Mouse (Mus musculus) liver, adult 2 months (tissue): Measurements from ENCODE around the gene Tubal3. TPM values are rescaled to one million over a fixed set of nuclear protein-coding genes. Genes with fewer than 3 reads are reported as not detected.
A peak's percentile ranks its signal among the peaks of the same experiment; 100 is the strongest.

Experiments used
- DNase-seq: peaks from one replicate; pipeline ENCODE4 v3.0.0-alpha.2; 2011; ENCODE audit warnings: low read depth, low spot score; ENCODE audit errors: extremely low read depth
- H3K27ac ChIP-seq: fragments of 200-500 bp; replicated peaks from 2 replicates; pipeline ENCODE4 v1.5.1; 2012; ENCODE audit warnings: low read depth, mild to moderate bottlenecking, control low read depth, inconsistent platforms, low read length; ENCODE audit not compliant: insufficient read depth
- H3K27me3 ChIP-seq: fragments of 200-500 bp; 2 replicates; pipeline ENCODE4 v1.6.1; 2012; ENCODE audit warnings: mild to moderate bottlenecking, moderate library complexity, low read length, inconsistent platforms; ENCODE audit not compliant: control insufficient read depth, insufficient read depth
- H3K36me3 ChIP-seq: fragments of 200-500 bp; 2 replicates; pipeline ENCODE4 v1.6.1; 2012; ENCODE audit warnings: low read length, inconsistent platforms; ENCODE audit not compliant: control insufficient read depth, insufficient read depth
- H3K4me1 ChIP-seq: fragments of 200-500 bp; 2 replicates; pipeline ENCODE4 v1.6.1; 2011; ENCODE audit warnings: low read length; ENCODE audit not compliant: control insufficient read depth, insufficient read depth
- H3K4me3 ChIP-seq: fragments of 200-500 bp; 2 replicates; pipeline ENCODE4 v1.5.1; 2011; ENCODE audit warnings: low read depth, mild to moderate bottlenecking, control low read depth, low read length, moderate library complexity; ENCODE audit not compliant: insufficient read depth
- H3K79me2 ChIP-seq: fragments of 200-500 bp; 2 replicates; pipeline ENCODE4 v1.6.1; 2012; ENCODE audit warnings: inconsistent platforms, mild to moderate bottlenecking, low read length, moderate library complexity; ENCODE audit not compliant: control insufficient read depth, insufficient read depth
- H3K9ac ChIP-seq: fragments of 200-500 bp; 2 replicates; pipeline ENCODE4 v1.6.1; 2012; ENCODE audit warnings: low read depth, mild to moderate bottlenecking, control low read depth, inconsistent platforms, low read length
- CTCF ChIP-seq: fragments of 200-500 bp; IDR thresholded peaks from 2 replicates; pipeline ENCODE4 v1.5.1; 2011; ENCODE audit warnings: low read depth, low read length, control low read depth
- POLR2A ChIP-seq: fragments of 200-500 bp; IDR thresholded peaks from 2 replicates; pipeline ENCODE4 v1.6.1; 2011; ENCODE audit warnings: low read length, control low read depth; ENCODE audit not compliant: insufficient read depth; ENCODE audit errors: extremely low read depth
- WGBS: fragments of 180-500 bp; shearing (Covaris S2); methylation state at CpG from one replicate; pipeline ENCODE4 v1.1.7; 2018; 5-methylcytosine and 5-hydroxymethylcytosine counted together
- polyA plus RNA-seq: library from polyadenylated mRNA; depleted of rRNA; stranded (reverse); fragments of >200 nt; gene quantifications from 2 replicates; pipeline ENCODE4 v1.2.3, GENCODE M21; 2012
- total RNA-seq: library from RNA; depleted of rRNA; stranded (reverse); fragments of >200 nt; gene quantifications from 2 replicates; pipeline ENCODE4 v1.2.3, GENCODE M21; 2014

Gene Tubal3
- total and polyA plus RNA-seq, 2 experiments = not detected

GRCm38 (mm10) chr13:3886663-3887062 lies 31.4 kb upstream of the Tubal3 start:
- no peak for DNase-seq
- TF ChIP-seq CTCF = no peak
- no peak for TF ChIP-seq POLR2A
- 89% methylated on average over 7 of the region's 7 CpGs for WGBS
- no peak overlapping the region for H3K27ac ChIP-seq
- no peak overlapping the region for H3K9ac ChIP-seq
- H3K4me3 ChIP-seq = no peak overlapping the region
- H3K27me3 ChIP-seq = no peaks in the 10 kb centered on the region
- H3K36me3 ChIP-seq = peaks cover 59% of the 10 kb centered on the region
- peaks cover 7% of the 10 kb centered on the region for H3K79me2 ChIP-seq
- H3K4me1 ChIP-seq = peaks cover 9% of the 10 kb centered on the region

GRCm38 (mm10) chr13:3889111-3889510 lies 29.0 kb upstream of the Tubal3 start:
- H3K27me3 ChIP-seq = no peaks in the 10 kb centered on the region
- H3K36me3 ChIP-seq = peaks cover 46% of the 10 kb centered on the region
- peaks cover 9% of the 10 kb centered on the region for H3K4me1 ChIP-seq
- DNase-seq = peak; percentile 85
- H3K27ac ChIP-seq = 0 out of 2 replicates have a peak overlapping the region, but pooled peaks have one; percentile 15
- peaks cover 7% of the 10 kb centered on the region for H3K79me2 ChIP-seq
- H3K4me3 ChIP-seq = no peak overlapping the region
- no peak for TF ChIP-seq POLR2A
- TF ChIP-seq CTCF = no peak
- 52% methylated on average over 3 of the region's 3 CpGs for WGBS
- no peak overlapping the region for H3K9ac ChIP-seq

- Histone ChIP-seq H3K4me3 (peak overlapping the region; percentile 30), H3K4me1 (peaks cover 9% of the 10 kb centered on the region), H3K36me3 (peaks cover 40% of the 10 kb centered on the region), H3K9ac (peak overlapping the region; percentile 77), H3K27ac (peak overlapping the region; percentile 80), H3K79me2 (peaks cover 7% of the 10 kb centered on the region), H3K27me3 (no peaks in the 10 kb centered on the region)
- WGBS = 18% methylated on average over 8 of the region's 8 CpGs
- TF ChIP-seq CTCF = no peak
- TF ChIP-seq POLR2A = no peak
- DNase-seq = peak; percentile 52
These were observed 28.0 kb upstream of the Tubal3 start for GRCm38 (mm10) chr13:3890061-3890460.

DNA sequence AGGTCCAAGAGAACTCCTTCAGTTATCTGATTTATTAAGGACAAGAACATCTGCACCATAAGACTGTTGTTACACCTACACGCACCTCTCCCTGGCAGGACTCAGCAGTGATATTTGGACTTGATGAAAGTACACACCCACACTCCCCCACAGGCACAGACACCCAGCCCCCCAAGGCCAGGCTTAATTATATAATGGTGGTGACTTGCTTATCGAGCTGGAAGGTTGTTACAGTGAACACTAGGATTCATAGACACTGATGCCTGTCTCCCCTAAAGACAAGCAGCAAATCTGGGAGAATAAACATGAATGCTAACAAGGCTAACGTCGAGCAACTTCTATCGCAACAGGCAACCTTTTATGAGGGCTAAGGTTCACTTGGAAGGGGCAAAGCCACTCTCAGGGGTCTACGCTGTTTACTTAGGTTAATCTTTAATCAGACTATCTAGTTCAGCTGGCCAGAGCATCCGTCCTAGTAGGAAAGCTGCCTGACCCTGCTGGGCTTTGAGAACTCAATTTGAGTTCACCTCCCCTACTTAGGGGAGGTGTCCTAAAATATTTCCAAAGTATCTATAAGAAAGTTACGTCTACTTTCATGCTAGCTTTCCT lies 26.5 kb upstream of the Tubal3 start:
- H3K27me3 ChIP-seq = no peaks in the 10 kb centered on the region
- peak overlapping the region; percentile 47 for H3K9ac ChIP-seq
- H3K79me2 ChIP-seq = peaks cover 7% of the 10 kb centered on the region
- WGBS = 25% methylated on average over 8 of the region's 8 CpGs
- no peak for TF ChIP-seq CTCF
- TF ChIP-seq POLR2A = no peak
- peaks cover 14% of the 10 kb centered on the region for H3K4me1 ChIP-seq
- peak overlapping the region; percentile 78 for H3K4me3 ChIP-seq
- DNase-seq = peak; percentile 98
- H3K36me3 ChIP-seq = peaks cover 25% of the 10 kb centered on the region
- H3K27ac ChIP-seq = peak overlapping the region; percentile 91

DNA sequence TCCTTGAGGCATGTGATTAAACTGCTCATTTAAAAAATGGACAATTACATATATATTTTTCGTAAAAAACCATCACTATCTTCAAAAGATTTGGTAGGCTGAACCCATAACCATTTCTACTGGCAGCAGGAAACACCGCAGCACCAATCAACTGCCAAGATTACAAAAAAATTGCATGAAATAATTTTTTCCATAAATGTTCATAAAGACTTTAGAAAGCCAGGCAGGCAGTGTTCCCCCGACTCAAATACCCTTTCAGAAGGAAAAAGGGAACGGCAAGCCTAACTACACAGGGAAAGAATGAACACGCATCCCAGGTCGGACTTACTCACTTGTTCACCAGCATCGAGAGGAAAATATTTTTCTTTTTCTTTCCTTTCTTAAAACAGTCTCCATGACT lies 25.5 kb upstream of the Tubal3 start:
- Histone ChIP-seq H3K9ac (peak overlapping the region; percentile 66), H3K27ac (peak overlapping the region; percentile 49), H3K27me3 (no peaks in the 10 kb centered on the region), H3K36me3 (peaks cover 15% of the 10 kb centered on the region), H3K79me2 (peaks cover 7% of the 10 kb centered on the region), H3K4me3 (peak overlapping the region; percentile 78), H3K4me1 (peaks cover 14% of the 10 kb centered on the region)
- TF ChIP-seq CTCF (no peak), POLR2A (no peak)
- WGBS = 11% methylated on average over 7 of the region's 7 CpGs
- DNase-seq = peak; percentile 35

DNA sequence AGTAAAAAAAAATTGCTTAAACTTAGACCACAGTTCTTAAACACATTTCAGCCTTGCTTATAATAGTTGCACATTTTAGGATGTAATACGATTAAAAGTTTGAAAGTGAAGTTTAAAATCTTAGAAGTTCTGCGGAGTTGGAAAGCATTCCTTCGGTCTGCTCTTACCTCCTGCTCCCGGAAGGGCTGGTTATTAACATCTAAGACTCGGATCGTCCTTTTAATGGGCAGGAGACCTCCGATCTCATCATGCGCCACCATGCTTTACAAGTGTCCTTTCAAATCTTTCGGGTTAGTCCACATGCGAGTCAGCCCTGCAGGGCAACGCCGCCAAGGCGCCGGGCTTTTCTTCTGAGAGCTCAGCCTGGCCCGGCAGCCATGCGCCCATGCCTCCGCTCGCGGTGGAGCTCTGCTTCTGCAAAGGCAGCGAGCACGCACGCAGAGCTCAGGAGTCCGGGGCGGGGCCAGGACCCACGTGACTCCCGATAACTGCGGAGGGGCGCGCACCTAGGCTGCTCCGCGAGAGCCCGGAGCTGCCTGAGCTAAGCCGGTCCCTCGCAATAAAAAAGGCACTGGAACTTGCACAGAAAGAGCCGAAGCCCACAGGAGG lies 24.8 kb upstream of the Tubal3 start:
- peaks cover 14% of the 10 kb centered on the region for H3K4me1 ChIP-seq
- TF ChIP-seq POLR2A (peak; percentile 99), CTCF (no peak)
- peak overlapping the region; percentile 87 for H3K27ac ChIP-seq
- WGBS = under 1% methylated on average over 35 of the region's 35 CpGs
- no peaks in the 10 kb centered on the region for H3K27me3 ChIP-seq
- peak; percentile 83 for DNase-seq
- H3K36me3 ChIP-seq = peaks cover 9% of the 10 kb centered on the region
- peaks cover 7% of the 10 kb centered on the region for H3K79me2 ChIP-seq
- peak overlapping the region; percentile 91 for H3K9ac ChIP-seq
- peak overlapping the region; percentile 78 for H3K4me3 ChIP-seq
